Mouse (Mus musculus) gastrocnemius, adult 18-20 months (tissue): ENCODE data around the gene Adgrl3. TPM values are rescaled to one million over a fixed set of nuclear protein-coding genes. Genes with fewer than 3 reads are reported as not detected.

ENCODE experiments used
- DNase-seq: peaks from one replicate; pipeline ENCODE4 v3.0.0; 2021; ENCODE audit warnings: low spot score
- total RNA-seq, 2 experiments: library from RNA; stranded (reverse); gene quantifications; 2 replicates each; pipeline ENCODE4 v1.2.3; 2021

Adgrl3 gene
- total RNA-seq, 2 experiments from 2014 or later: 0.57 to 0.59 TPM

- DNase-seq: no peak
Observed at GRCm38 (mm10) chr5:81248724-81249123, 228.8 kb downstream of the Adgrl3 start.

DNA sequence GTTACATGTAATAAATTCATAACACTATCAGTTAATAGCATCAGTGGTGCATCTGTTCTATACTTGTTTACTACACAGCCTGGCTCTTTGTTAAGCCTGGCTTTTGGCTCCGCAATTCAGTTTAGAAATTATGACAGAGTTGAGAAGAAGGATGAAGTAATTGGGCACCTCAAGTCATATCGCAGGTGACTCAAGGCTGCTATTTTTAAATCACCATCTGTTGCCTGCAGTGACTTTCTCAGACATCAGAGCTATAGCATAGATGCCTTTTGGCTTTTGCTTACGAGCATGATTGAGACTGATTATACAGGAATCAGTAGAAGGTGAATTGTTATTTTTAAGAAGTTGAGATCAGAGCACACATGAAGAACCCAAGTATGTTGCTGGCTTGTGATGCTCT, 236.2 kb downstream of the Adgrl3 start:
- DNase-seq: no peak

DNA sequence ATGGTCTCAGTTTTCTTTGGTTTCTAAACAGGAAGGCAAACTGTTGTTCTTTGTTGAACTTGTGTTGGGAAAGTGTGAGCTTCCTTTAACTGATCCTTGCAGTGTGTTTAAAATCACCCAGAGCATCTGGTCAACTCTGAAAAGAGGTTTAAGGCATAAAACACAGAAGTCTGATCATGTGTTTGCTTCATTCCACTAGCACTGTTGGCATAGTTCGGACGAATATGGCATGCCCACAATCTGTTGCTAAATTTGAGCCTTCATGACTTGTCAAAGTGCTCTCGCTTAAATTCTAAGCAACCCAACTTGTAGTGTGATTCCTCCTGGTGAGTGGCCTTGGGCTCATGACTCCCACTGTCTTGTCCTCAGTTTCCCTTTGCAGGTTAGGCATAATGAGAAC, 249.8 kb downstream of the Adgrl3 start:
- no peak for DNase-seq

DNA sequence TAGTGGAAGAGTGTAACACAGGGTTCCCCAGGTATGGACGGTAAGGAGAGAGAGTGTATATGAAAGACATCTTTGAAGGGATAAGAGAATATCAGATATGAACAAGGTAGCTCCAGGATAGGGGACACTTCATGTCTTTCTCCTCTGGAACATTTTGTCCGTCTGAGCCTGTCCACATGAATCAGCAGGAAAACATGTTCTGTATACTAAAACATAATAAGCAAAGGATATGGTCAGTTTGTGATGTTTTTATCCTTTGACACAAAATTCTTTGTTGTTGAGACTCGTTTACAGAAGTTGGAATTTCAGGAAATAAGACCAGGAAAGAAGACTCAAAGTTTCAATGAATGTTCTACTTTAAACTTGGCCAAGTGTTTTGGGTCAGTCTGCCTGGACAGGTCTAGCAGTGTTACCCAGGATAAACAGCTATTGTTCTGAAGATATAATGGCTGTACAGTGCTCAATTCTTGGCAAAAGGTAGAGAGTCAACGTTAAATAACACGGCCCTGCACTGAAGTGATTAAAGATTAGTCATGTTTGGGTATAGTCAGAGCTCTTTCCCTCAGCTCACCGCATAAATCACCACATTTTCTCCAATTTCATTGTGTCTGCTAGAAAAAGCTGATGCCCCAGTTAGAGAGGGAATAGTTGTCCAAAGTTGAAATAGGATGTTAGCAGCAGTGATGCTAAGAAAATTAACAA, 255.6 kb downstream of the Adgrl3 start:
- DNase-seq: no peak

DNA sequence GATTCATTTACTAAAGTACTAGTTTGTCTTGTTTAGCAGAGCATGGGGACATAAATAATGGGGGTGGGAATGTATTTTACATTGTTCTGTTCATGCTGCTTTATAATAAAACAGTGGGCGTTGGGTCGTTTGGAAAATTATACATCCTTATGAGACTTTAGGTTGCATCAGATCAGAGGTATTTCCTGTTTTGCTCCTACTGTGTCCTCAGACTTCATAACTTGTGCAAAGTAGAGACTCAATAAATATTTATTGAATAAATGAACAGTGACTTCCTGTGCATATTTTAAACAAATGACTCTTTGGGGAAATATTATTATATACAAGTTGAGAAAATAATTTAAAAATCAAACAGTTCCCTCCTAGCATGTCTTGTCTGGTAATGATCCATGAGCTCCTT, 259.3 kb downstream of the Adgrl3 start:
- no peak for DNase-seq

GRCm38 (mm10) chr5:81285643-81286042, 265.7 kb downstream of the Adgrl3 start:
- DNase-seq: no peak

- DNase-seq: no peak
Observed at GRCm38 (mm10) chr5:81301874-81302273, 281.9 kb downstream of the Adgrl3 start.

DNA sequence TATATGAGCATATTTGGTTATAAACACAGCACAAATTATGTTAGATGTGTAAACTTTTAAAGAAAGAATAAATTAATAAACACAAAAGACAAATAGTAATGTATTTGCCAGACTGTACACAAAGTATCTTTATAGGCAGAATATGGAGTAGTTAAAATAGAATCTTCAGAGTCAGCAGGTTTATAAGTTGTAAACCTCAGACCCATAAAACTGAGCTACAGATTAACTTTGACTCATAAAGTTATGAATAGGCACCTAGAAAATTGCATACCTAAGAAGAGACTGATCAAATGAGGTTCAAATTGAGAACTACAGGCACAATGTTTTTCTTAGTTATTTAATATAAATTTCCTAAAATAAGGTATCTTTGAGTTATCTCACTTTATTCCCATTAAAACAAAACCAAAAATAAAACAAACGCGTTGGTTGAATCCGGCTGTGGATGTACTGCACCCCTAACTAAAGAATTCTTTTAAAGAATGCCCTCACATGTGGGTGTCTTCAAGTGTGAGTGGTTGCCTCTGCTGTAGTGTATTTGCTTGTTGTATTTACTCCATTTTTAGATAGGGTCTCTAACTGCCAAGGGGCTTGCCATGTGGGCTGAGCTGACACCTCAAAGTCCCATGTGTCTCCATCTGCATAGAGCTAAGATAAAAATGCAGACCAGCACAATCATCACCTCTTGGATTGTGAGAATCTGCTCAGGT, 297.6 kb downstream of the Adgrl3 start:
- DNase-seq: no peak

GRCm38 (mm10) chr5:81321276-81321934, 301.5 kb downstream of the Adgrl3 start:
- DNase-seq: no peak

- DNase-seq: no peak
Observed at GRCm38 (mm10) chr5:81322064-81322463, 302.1 kb downstream of the Adgrl3 start.

DNA sequence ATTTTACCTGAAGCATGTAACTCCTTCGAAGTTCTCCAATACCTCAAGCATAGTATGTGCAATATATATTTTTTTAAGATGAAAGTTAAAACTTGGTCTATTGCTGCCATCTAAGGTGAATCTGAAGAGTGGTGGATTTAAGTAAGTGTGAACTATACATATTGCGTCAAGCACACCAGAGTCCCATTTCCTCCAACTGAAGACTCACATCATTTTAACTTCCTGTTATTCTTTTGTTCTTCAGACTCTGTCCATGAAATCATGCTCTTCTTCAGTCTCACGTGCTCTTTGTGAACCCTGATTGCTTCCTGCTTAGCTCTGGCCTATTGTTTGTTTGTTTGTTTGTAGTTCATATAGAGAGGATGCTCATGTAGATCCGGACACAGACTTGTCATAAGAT, 307.0 kb downstream of the Adgrl3 start:
- DNase-seq: no peak

DNA sequence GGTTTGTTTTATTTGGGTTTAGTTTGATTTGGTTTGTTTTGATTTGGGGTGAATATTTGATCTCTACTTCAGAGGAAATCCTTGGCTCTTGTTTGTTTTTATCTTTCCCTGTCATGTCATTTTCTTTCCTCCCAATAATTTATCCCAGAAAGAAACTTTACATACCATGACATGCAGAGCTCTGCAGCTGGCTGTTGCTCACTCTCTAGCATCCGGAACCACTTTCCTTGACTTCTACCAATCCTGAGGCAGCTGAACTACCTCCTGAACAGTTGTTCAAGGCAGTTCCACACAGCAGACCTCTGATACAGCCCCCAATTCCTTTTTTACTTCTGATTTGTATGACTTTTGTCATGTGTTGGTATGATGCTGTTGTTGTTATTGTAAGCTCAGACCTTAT, 307.5 kb downstream of the Adgrl3 start:
- no peak for DNase-seq

DNA sequence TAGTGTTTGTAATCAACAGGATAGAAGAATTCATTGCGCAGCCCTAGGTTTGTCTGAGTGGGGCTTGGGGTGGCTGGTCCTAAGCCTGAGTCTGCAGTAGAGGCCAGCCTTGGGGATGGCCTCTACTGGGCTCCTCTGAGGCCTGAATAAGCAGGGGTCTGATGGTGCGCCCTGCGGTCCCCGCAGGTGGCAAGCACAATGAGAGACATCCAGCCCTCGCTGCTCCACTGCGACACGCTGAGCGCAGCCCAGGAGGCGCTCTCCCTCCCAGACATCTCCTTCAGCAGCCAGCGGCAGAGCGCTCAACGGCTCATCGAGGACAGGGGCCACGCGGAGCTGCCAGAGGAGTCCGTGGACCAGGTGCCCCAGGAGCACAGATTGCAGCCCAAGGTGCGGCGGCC, 309.6 kb downstream of the Adgrl3 start:
- DNase-seq: no peak

- no peak for DNase-seq
Observed at GRCm38 (mm10) chr5:81344330-81344729, 324.4 kb downstream of the Adgrl3 start.

- no peak for DNase-seq
Observed at GRCm38 (mm10) chr5:81345096-81345435, 325.1 kb downstream of the Adgrl3 start.

DNA sequence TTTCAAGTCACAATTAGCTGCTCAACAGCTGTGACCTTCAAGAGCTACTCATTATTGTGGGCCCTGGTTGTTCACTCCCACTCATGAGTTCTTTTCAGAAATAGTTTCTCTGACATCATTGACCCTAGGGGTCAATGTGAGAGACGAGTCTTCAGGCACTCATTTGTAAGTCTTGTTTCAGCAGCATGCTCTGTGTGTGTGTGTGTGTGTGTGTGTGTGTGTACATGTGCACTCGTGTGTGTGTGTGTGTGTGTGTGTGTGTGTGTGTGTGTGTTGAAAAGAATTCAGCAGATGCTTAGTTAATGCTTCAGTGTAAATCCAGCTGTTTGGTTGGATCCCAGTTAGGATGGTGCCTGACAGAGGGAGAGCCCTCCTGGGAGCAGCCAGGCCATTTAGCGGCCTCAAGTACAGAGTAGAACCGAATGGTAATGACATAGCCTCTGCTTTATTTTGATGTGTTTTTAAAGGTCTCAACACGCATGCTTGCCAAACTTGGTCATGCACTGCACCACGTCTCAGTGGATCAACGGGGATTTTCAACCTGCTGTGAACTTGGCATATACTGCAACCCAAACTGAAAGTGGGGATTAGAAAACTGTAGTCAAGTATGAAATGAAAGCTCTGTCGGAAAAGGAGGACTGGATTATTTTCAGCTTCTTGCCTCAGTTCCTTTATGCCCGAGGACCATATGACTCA, 325.6 kb downstream of the Adgrl3 start:
- no peak for DNase-seq

DNA sequence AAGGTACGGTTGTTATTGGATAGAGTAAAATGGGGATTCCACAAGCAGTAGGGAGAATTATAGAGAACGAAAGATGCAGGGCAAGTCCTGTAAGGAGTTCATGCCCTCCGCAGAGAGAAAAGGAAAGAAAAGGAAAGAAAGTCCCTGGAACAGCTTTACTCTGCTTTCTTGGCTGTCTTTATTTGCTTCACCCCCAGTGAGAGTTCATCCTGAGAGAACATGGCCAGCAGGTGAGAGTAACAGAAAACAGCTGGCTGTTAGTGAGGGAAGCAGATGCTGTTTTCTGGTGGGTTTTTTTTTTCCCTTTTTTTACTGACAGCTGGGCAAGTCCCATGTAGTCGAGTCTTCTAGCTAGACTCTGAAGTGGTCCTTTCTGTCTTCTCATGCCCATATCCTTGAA, 327.6 kb downstream of the Adgrl3 start:
- DNase-seq: no peak

GRCm38 (mm10) chr5:81359560-81359959, 339.6 kb downstream of the Adgrl3 start:
- no peak for DNase-seq

- no peak for DNase-seq
Observed at GRCm38 (mm10) chr5:81364198-81364643, 344.3 kb downstream of the Adgrl3 start.

DNA sequence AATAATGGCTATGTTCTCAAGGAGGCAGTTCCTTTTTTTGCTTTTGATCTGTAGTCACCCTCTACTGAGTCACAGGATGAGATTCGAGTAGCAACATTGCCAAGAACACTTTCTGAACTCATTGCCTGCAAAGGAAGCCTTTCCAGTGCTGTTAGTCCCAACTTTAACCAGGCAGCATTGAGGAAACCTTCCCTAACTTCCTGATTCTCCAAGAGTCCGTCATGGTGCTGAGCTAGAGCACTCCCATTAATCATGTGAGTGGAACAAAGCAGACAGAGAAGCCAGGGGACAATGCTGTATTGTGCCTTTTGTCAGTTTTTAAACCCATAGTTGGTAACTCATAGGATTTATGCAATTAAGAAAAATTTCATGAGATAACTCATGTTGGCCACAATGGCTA, 345.3 kb downstream of the Adgrl3 start:
- no peak for DNase-seq

DNA sequence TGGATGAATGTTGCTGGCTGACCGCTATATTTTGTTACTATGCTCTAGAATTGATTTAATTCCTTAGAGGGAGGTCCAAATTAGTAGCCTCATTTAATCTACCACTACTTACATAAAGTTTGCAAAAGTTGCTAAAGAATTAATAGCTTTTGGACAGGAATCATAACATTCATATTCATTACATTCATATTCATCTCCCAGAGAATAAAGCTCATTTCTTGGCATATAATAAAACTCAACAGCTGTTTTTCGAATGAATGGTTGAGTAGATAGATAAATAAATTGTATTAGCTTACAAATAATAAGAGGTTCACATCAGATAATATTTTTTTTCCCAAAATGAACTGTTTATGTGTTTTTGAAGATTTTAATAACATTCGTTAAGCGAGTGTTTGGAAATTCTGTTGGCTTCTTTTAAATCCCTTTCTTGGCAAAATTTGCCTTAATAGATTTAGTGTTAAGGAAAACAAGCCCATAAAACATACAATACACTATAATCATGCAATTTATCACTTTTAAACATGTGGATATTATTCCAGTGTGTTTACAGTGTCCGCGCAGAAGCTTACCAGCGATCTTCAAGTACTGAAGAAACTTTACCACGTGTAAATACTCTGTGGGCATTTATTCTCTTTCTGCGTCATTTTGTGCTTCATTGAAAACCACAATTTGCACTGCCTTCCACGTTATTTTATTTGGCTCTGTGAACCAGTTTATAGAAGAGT, 350.4 kb downstream of the Adgrl3 start:
- no peak for DNase-seq
